Mouse (Mus musculus): ENCODE measurements around the gene Tapbpl. TPM values are rescaled to one million over a fixed set of nuclear protein-coding genes. Genes with fewer than 3 reads are reported as not detected.

The Tapbpl gene
- polyA plus RNA-seq, 1 experiment from 2014 or later, result 8.2 TPM

GRCm38 (mm10) chr6:125232045-125232437 lies 381 bp upstream of the Tapbpl start:
- 53% methylated on average over 4 of the region's 4 CpGs for WGBS
- H3K9me3 ChIP-seq (ENCODE audit: low read length), result no peaks in the 10 kb centered on the region
- ATAC-seq (ENCODE audit: low FRiP score, low TSS enrichment), result peak; percentile 24; the same call in 1 of the 2 replicates
- peak overlapping the region; percentile 54 for H3K27ac ChIP-seq (ENCODE audit: low read length)
- peak overlapping the region; percentile 86 for H3K4me2 ChIP-seq (replicated peaks; ENCODE audit: low read depth, low read length)
- H3K36me3 ChIP-seq (ENCODE audit: insufficient read depth, low read length), result no peaks in the 10 kb centered on the region
- H3K9ac ChIP-seq (replicated peaks; ENCODE audit: low read length), result peak overlapping the region; percentile 76
- no peaks in the 10 kb centered on the region for H3K27me3 ChIP-seq (ENCODE audit: insufficient read depth, low read length)
- H3K4me3 ChIP-seq (ENCODE audit: low read length), result peak overlapping the region; percentile 55
- peaks cover 22% of the 10 kb centered on the region for H3K4me1 ChIP-seq (ENCODE audit: insufficient read depth, low read length)

- peaks cover 18% of the 10 kb centered on the region for H3K4me1 ChIP-seq (ENCODE audit: insufficient read depth, low read length)
- no peaks in the 10 kb centered on the region for H3K27me3 ChIP-seq (ENCODE audit: insufficient read depth, low read length)
- no peak overlapping the region for H3K4me3 ChIP-seq (ENCODE audit: low read length)
- H3K9ac ChIP-seq (replicated peaks; ENCODE audit: low read length), result no peak overlapping the region
- H3K4me2 ChIP-seq (replicated peaks; ENCODE audit: low read depth, low read length), result peak overlapping the region; percentile 86; the same call in 1 of the 2 replicates
- no peaks in the 10 kb centered on the region for H3K36me3 ChIP-seq (ENCODE audit: insufficient read depth, low read length)
- ATAC-seq (ENCODE audit: low FRiP score, low TSS enrichment), result no peak
- 60% methylated on average over 9 of the region's 9 CpGs for WGBS
- no peaks in the 10 kb centered on the region for H3K9me3 ChIP-seq (ENCODE audit: low read length)
- H3K27ac ChIP-seq (ENCODE audit: low read length), result no peak overlapping the region
These were observed 1.1 kb downstream of the Tapbpl start for GRCm38 (mm10) chr6:125230571-125230970.

GRCm38 (mm10) chr6:125225518-125226115 lies 6.0 kb downstream of the Tapbpl start:
- Histone ChIP-seq H3K27ac (ENCODE audit: low read length) (no peak overlapping the region), H3K36me3 (ENCODE audit: insufficient read depth, low read length) (peaks cover 5% of the 10 kb centered on the region; the same call in 1 of the 2 replicates), H3K4me2 (replicated peaks; ENCODE audit: low read depth, low read length) (no peak overlapping the region), H3K4me3 (ENCODE audit: low read length) (no peak overlapping the region), H3K9me3 (ENCODE audit: low read length) (no peaks in the 10 kb centered on the region), H3K4me1 (ENCODE audit: insufficient read depth, low read length) (0 out of 2 replicates have a peak, but pooled peaks cover 4% of the 10 kb centered on the region), H3K27me3 (ENCODE audit: insufficient read depth, low read length) (no peaks in the 10 kb centered on the region), H3K9ac (replicated peaks; ENCODE audit: low read length) (no peak overlapping the region)
- ATAC-seq (ENCODE audit: low FRiP score, low TSS enrichment), result no peak
- WGBS, result 83% methylated on average over 5 of the region's 5 CpGs

GRCm38 (mm10) chr6:125222577-125222976 lies 9.1 kb downstream of the Tapbpl start:
- Histone ChIP-seq H3K27ac (ENCODE audit: low read length) (no peak overlapping the region), H3K4me3 (ENCODE audit: low read length) (no peak overlapping the region)

GRCm38 (mm10) chr6:125222146-125222545 lies 9.5 kb downstream of the Tapbpl start:
- peaks cover 5% of the 10 kb centered on the region; the same call in 1 of the 2 replicates for H3K36me3 ChIP-seq (ENCODE audit: insufficient read depth, low read length)
- no peak overlapping the region for H3K9ac ChIP-seq (replicated peaks; ENCODE audit: low read length)
- H3K4me3 ChIP-seq (ENCODE audit: low read length), result no peak overlapping the region
- H3K9me3 ChIP-seq (ENCODE audit: low read length), result no peaks in the 10 kb centered on the region
- ATAC-seq (ENCODE audit: low FRiP score, low TSS enrichment), result no peak
- no peaks in the 10 kb centered on the region for H3K27me3 ChIP-seq (ENCODE audit: insufficient read depth, low read length)
- H3K4me2 ChIP-seq (replicated peaks; ENCODE audit: low read depth, low read length), result no peak overlapping the region
- H3K4me1 ChIP-seq (ENCODE audit: insufficient read depth, low read length), result no peaks in the 10 kb centered on the region
- no peak overlapping the region for H3K27ac ChIP-seq (ENCODE audit: low read length)
- 53% methylated on average over 2 of the region's 2 CpGs for WGBS

More at GRCm38 (mm10) chr6:125222577-125222976, 9.1 kb downstream of the Tapbpl start:
- Histone ChIP-seq H3K4me1 (ENCODE audit: insufficient read depth, low read length) (no peaks in the 10 kb centered on the region), H3K4me2 (replicated peaks; ENCODE audit: low read depth, low read length) (no peak overlapping the region), H3K36me3 (ENCODE audit: insufficient read depth, low read length) (peaks cover 5% of the 10 kb centered on the region; the same call in 1 of the 2 replicates), H3K9me3 (ENCODE audit: low read length) (no peaks in the 10 kb centered on the region), H3K9ac (replicated peaks; ENCODE audit: low read length) (no peak overlapping the region), H3K27me3 (ENCODE audit: insufficient read depth, low read length) (no peaks in the 10 kb centered on the region)
- no peak for ATAC-seq (ENCODE audit: low FRiP score, low TSS enrichment)
- WGBS, result 79% methylated on average over 3 of the region's 3 CpGs

- H3K9me3 ChIP-seq (ENCODE audit: low read length), result no peaks in the 10 kb centered on the region
- no peak overlapping the region for H3K4me3 ChIP-seq (ENCODE audit: low read length)
- H3K4me1 ChIP-seq (ENCODE audit: insufficient read depth, low read length), result peaks cover 4% of the 10 kb centered on the region; the same call in 1 of the 2 replicates
- H3K4me2 ChIP-seq (replicated peaks; ENCODE audit: low read depth, low read length), result no peak overlapping the region
- 92% methylated on average over 20 of the region's 20 CpGs for WGBS
- no peak for ATAC-seq (ENCODE audit: low FRiP score, low TSS enrichment)
- H3K36me3 ChIP-seq (ENCODE audit: insufficient read depth, low read length), result peaks cover 5% of the 10 kb centered on the region; the same call in 1 of the 2 replicates
- no peak overlapping the region for H3K27ac ChIP-seq (ENCODE audit: low read length)
- no peak overlapping the region for H3K9ac ChIP-seq (replicated peaks; ENCODE audit: low read length)
- H3K27me3 ChIP-seq (ENCODE audit: insufficient read depth, low read length), result no peaks in the 10 kb centered on the region
These were observed 10.4 kb downstream of the Tapbpl start for GRCm38 (mm10) chr6:125221115-125221745.

- H3K36me3 ChIP-seq (ENCODE audit: insufficient read depth, low read length), result peaks cover 5% of the 10 kb centered on the region; the same call in 1 of the 2 replicates
- peaks cover 6% of the 10 kb centered on the region; the same call in 1 of the 2 replicates for H3K4me1 ChIP-seq (ENCODE audit: insufficient read depth, low read length)
- H3K4me2 ChIP-seq (replicated peaks; ENCODE audit: low read depth, low read length), result no peak overlapping the region
- ATAC-seq (ENCODE audit: low FRiP score, low TSS enrichment), result no peak
- 69% methylated on average over 4 of the region's 4 CpGs for WGBS
- H3K27me3 ChIP-seq (ENCODE audit: insufficient read depth, low read length), result no peaks in the 10 kb centered on the region
- H3K9ac ChIP-seq (replicated peaks; ENCODE audit: low read length), result no peak overlapping the region
- H3K27ac ChIP-seq (ENCODE audit: low read length), result no peak overlapping the region
- no peaks in the 10 kb centered on the region for H3K9me3 ChIP-seq (ENCODE audit: low read length)
- no peak overlapping the region for H3K4me3 ChIP-seq (ENCODE audit: low read length)
These were observed 12.7 kb downstream of the Tapbpl start for GRCm38 (mm10) chr6:125218963-125219362.

- ATAC-seq (ENCODE audit: low FRiP score, low TSS enrichment), result no peak
- WGBS, result 92% methylated on average over 11 of the region's 11 CpGs
- no peaks in the 10 kb centered on the region for H3K9me3 ChIP-seq (ENCODE audit: low read length)
- no peak overlapping the region for H3K4me2 ChIP-seq (replicated peaks; ENCODE audit: low read depth, low read length)
- H3K9ac ChIP-seq (replicated peaks; ENCODE audit: low read length), result no peak overlapping the region
- H3K4me1 ChIP-seq (ENCODE audit: insufficient read depth, low read length), result peaks cover 6% of the 10 kb centered on the region; the same call in 1 of the 2 replicates
- H3K27me3 ChIP-seq (ENCODE audit: insufficient read depth, low read length), result peaks cover 7% of the 10 kb centered on the region
- no peak overlapping the region for H3K27ac ChIP-seq (ENCODE audit: low read length)
- no peaks in the 10 kb centered on the region for H3K36me3 ChIP-seq (ENCODE audit: insufficient read depth, low read length)
- no peak overlapping the region for H3K4me3 ChIP-seq (ENCODE audit: low read length)
These were observed 13.8 kb downstream of the Tapbpl start for GRCm38 (mm10) chr6:125217899-125218298.

- H3K36me3 ChIP-seq (ENCODE audit: insufficient read depth, low read length), result no peaks in the 10 kb centered on the region
- 87% methylated on average over 2 of the region's 2 CpGs for WGBS
- H3K4me3 ChIP-seq (ENCODE audit: low read length), result no peak overlapping the region
- peaks cover 6% of the 10 kb centered on the region; the same call in 1 of the 2 replicates for H3K4me1 ChIP-seq (ENCODE audit: insufficient read depth, low read length)
- ATAC-seq (ENCODE audit: low FRiP score, low TSS enrichment), result no peak
- peaks cover 9% of the 10 kb centered on the region for H3K27me3 ChIP-seq (ENCODE audit: insufficient read depth, low read length)
- no peak overlapping the region for H3K9ac ChIP-seq (replicated peaks; ENCODE audit: low read length)
- H3K9me3 ChIP-seq (ENCODE audit: low read length), result no peaks in the 10 kb centered on the region
- H3K4me2 ChIP-seq (replicated peaks; ENCODE audit: low read depth, low read length), result no peak overlapping the region
- H3K27ac ChIP-seq (ENCODE audit: low read length), result no peak overlapping the region
These were observed 14.8 kb downstream of the Tapbpl start for GRCm38 (mm10) chr6:125216898-125217297.

All from kidney, embryonic 16.5 days (tissue).